Mouse (Mus musculus) Patski (cell line): ENCODE results near the gene Ccdc155. TPM values are rescaled to one million over a fixed set of nuclear protein-coding genes. Genes with fewer than 3 reads are reported as not detected.

Experiments used
- ATAC-seq: fragments of 100-300 bp; one replicate; pipeline ENCODE4 v1.8.0; 2021
- CTCF ChIA-PET: fragments of 350-600 bp; sonication (Branson Sonifier 250); formaldehyde crosslinking; loops from one replicate; lab custom pipeline; 2022; ENCODE audit warnings: inconsistent platforms; lab: Charles Lee
- POLR2A ChIA-PET: fragments of 350-600 bp; sonication (Branson Sonifier 250); formaldehyde crosslinking; loops from one replicate; lab custom pipeline; 2022; ENCODE audit warnings: antibody characterized with exemption, inconsistent platforms; lab: Charles Lee
- DNase-seq: peaks from one replicate; pipeline ENCODE4 v3.0.0-alpha.2; 2011; ENCODE audit warnings: low read depth, low spot score
- H3K27me3 ChIP-seq: fragments of 371-371 bp; one replicate; pipeline ENCODE4 v1.5.1; 2021
- CTCF ChIP-seq: fragments of 100-300 bp; IDR thresholded peaks from one replicate; pipeline ENCODE4 v1.5.1; 2021
- in situ Hi-C: fragments of 300-500 bp; cut with MboI; formaldehyde crosslinking; loops from 3 replicates; pipeline ENCODE4 v1.11.1; 2018; ENCODE audit warnings: low pct_unique_long_range_greater_than_20kb, mixed read lengths
- polyA plus RNA-seq: library from polyadenylated mRNA; unstranded; gene quantifications from one replicate; pipeline ENCODE4 v1.2.3, GENCODE M21; 2021

The Ccdc155 gene
- polyA plus RNA-seq, 1 experiment from 2014 or later: 0.03 TPM

GRCm38 (mm10) chr7:45234922-45235571 is 30.4 kb upstream of the Ccdc155 start:
- H3K27me3 ChIP-seq: no peaks in the 10 kb centered on the region
- POLR2A ChIA-PET: no interaction called here
- in situ Hi-C loops: no loop called here
- DNase-seq (no peak), ATAC-seq (no peak)
- CTCF ChIA-PET: interaction anchor here (1.2 kb wide), 1 partner anchor 9 kb away, joined by 3 read pairs; no protein-coding TSS in a partner anchor
- TF ChIP-seq CTCF: no peak

GRCm38 (mm10) chr7:45234333-45234841 is 29.7 kb upstream of the Ccdc155 start:
- in situ Hi-C loops: no loop called here
- no peak for TF ChIP-seq CTCF
- ChIA-PET CTCF (interaction anchor here (1.2 kb wide), 1 partner anchor 9 kb away, joined by 3 read pairs; no protein-coding TSS in a partner anchor), POLR2A (no interaction called here)
- DNase-seq (no peak), ATAC-seq (no peak)
- no peaks in the 10 kb centered on the region for H3K27me3 ChIP-seq

GRCm38 (mm10) chr7:45233580-45234332 is 29.1 kb upstream of the Ccdc155 start:
- DNase-seq: no peak
- ATAC-seq: no peak
- CTCF ChIA-PET: interaction anchor here (1.1 to 1.2 kb wide), 2 partner anchors 8 to 76 kb away, joined by 3 read pairs; no protein-coding TSS in a partner anchor

GRCm38 (mm10) chr7:45232716-45233465 is 28.2 kb upstream of the Ccdc155 start:
- ChIA-PET POLR2A (no interaction called here), CTCF (interaction anchor here (1.1 kb wide), 1 partner anchor 77 kb away, joined by 3 read pairs; no protein-coding TSS in a partner anchor)
- in situ Hi-C loops: no loop called here
- DNase-seq (no peak), ATAC-seq (no peak)
- H3K27me3 ChIP-seq: no peaks in the 10 kb centered on the region
- TF ChIP-seq CTCF: no peak

More at GRCm38 (mm10) chr7:45233580-45234332, 29.1 kb upstream of the Ccdc155 start:
- H3K27me3 ChIP-seq: no peaks in the 10 kb centered on the region
- POLR2A ChIA-PET: interaction anchor here (0.5 kb wide), 1 partner anchor 10 kb away, joined by 3 read pairs; no protein-coding TSS in a partner anchor
- TF ChIP-seq CTCF: no peak
- in situ Hi-C loops: no loop called here

- DNase-seq (no peak), ATAC-seq (no peak)
- ChIA-PET POLR2A (no interaction called here), CTCF (no interaction called here)
- in situ Hi-C loops: no loop called here
- H3K27me3 ChIP-seq: no peaks in the 10 kb centered on the region
- TF ChIP-seq CTCF: no peak
These were observed 27.2 kb upstream of the Ccdc155 start for GRCm38 (mm10) chr7:45231941-45232340.

GRCm38 (mm10) chr7:45231192-45231591 is 26.5 kb upstream of the Ccdc155 start:
- ATAC-seq (no peak), DNase-seq (no peak)
- H3K27me3 ChIP-seq: no peaks in the 10 kb centered on the region
- in situ Hi-C loops: no loop called here
- no peak for TF ChIP-seq CTCF
- POLR2A ChIA-PET: no interaction called here
- CTCF ChIA-PET: no interaction called here

- in situ Hi-C loops: no loop called here
- TF ChIP-seq CTCF: no peak
- CTCF ChIA-PET: interaction anchor here (1.5 to 1.8 kb wide), 2 partner anchors 48 to 71 kb away, joined by 3 to 6 read pairs; partner anchors contain the start of gene Slc6a21
- H3K27me3 ChIP-seq: no peaks in the 10 kb centered on the region
- DNase-seq (no peak), ATAC-seq (no peak)
- POLR2A ChIA-PET: no interaction called here
These were observed 24.9 kb upstream of the Ccdc155 start for GRCm38 (mm10) chr7:45229459-45230203.

GRCm38 (mm10) chr7:45229046-45229445 is 24.4 kb upstream of the Ccdc155 start:
- DNase-seq: no peak
- in situ Hi-C loops: no loop called here
- no peak for ATAC-seq

GRCm38 (mm10) chr7:45228548-45228947 is 23.9 kb upstream of the Ccdc155 start:
- ATAC-seq (no peak), DNase-seq (no peak)
- in situ Hi-C loops: no loop called here
- ChIA-PET POLR2A (no interaction called here), CTCF (interaction anchor here (1.5 to 1.8 kb wide), 2 partner anchors 49 to 72 kb away, joined by 3 to 6 read pairs; partner anchors contain the start of gene Slc6a21)
- no peaks in the 10 kb centered on the region for H3K27me3 ChIP-seq
- TF ChIP-seq CTCF: no peak

More at GRCm38 (mm10) chr7:45229046-45229445, 24.4 kb upstream of the Ccdc155 start:
- H3K27me3 ChIP-seq: no peaks in the 10 kb centered on the region
- CTCF ChIA-PET: interaction anchor here (1.5 to 1.8 kb wide), 2 partner anchors 48 to 71 kb away, joined by 3 to 6 read pairs; partner anchors contain the start of gene Slc6a21
- no peak for TF ChIP-seq CTCF
- POLR2A ChIA-PET: no interaction called here
